Mouse (Mus musculus) G1E (cell line): Measurements from ENCODE around the gene Vmn2r2.

ENCODE experiments used
- CTCF ChIP-seq: IDR thresholded peaks from 2 replicates; pipeline ENCODE4 v1.5.1; 2012; ENCODE audit warnings: low read depth, low read length, inconsistent platforms, mixed read lengths
- GATA1 ChIP-seq: IDR thresholded peaks from 2 replicates; pipeline ENCODE4 v1.6.1; 2012; ENCODE audit warnings: borderline replicate concordance, low read length, inconsistent platforms, mixed read lengths
- GATA2 ChIP-seq: IDR thresholded peaks from 2 replicates; pipeline ENCODE4 v1.6.1; 2012; ENCODE audit warnings: low read depth, low read length, inconsistent platforms, borderline replicate concordance
- POLR2AphosphoS5 ChIP-seq: IDR thresholded peaks from 2 replicates; pipeline ENCODE4 v1.6.1; 2012; ENCODE audit warnings: low read depth, low read length, inconsistent platforms; ENCODE audit not compliant: insufficient replicate concordance
- TAL1 ChIP-seq: conservative IDR thresholded peaks from 2 replicates; pipeline ENCODE4 v1.6.1; 2012; ENCODE audit warnings: low read depth, low read length, inconsistent platforms, mixed read lengths

- TF ChIP-seq CTCF (no peak), GATA1 (no peak), POLR2AphosphoS5 (no peak), TAL1 (no peak), GATA2 (no peak)
Measured at GRCm38 (mm10) chr3:64141878-64142508, at the start of gene Vmn2r2.
